Mouse (Mus musculus): ENCODE measurements around the gene Rpl22l1. TPM values are rescaled to one million over a fixed set of nuclear protein-coding genes. Genes with fewer than 3 reads are reported as not detected.
"Not testable (repeated sequence)": the region's sequence is repeated elsewhere in the genome, so short reads cannot be mapped to it uniquely, and the experiment has no call there.

The Rpl22l1 gene
- total RNA-seq, 2 experiments from 2014 or later, result 186 to 192 TPM

DNA sequence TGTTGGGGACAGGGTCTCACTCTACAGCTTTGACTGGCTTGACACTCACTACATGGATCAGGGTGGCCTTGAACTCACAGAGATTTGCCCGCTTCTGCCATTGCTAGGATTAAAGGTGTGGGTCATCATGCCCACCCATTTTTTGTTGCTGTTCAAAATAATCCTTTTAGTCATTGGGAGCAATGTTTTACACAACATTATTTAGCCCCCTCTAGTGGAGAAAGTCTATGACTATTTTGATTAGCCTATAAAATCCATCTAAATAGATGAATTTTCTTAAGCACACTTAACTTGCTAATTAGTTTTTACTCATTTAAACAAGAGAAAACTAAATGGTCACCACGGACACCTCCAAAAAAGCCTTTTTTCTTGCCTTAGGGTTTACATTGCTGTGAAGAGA lies 22.4 kb downstream of the Rpl22l1 start:
- no peak for DNase-seq (ENCODE audit: low spot score in 2 of 2)

DNA sequence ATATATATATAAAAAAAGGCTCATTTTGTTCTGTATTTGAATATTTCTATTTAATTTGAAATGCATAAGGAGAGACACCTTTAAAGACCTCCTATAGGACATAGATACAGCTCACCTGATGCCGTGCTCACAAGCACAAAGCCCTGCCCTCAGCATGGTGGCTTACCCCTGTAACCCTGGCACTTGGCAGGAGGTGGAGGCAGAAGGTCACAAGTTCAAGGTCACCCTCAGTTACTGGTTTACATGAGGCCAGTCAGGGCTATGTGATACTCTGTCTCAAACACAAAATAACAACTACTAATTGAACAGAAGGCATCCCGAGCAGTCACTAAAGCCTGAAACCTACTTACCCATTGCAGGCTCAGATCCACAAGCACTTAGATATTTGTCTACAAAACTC lies 24.2 kb downstream of the Rpl22l1 start:
- intact Hi-C loops (cut with DNase I), result no loop called here
- DNase-seq (ENCODE audit: low spot score in 2 of 2), result no peak

More for the DNA sequence above, 22.4 kb downstream of the Rpl22l1 start:
- intact Hi-C loops (cut with DNase I), result no loop called here

DNA sequence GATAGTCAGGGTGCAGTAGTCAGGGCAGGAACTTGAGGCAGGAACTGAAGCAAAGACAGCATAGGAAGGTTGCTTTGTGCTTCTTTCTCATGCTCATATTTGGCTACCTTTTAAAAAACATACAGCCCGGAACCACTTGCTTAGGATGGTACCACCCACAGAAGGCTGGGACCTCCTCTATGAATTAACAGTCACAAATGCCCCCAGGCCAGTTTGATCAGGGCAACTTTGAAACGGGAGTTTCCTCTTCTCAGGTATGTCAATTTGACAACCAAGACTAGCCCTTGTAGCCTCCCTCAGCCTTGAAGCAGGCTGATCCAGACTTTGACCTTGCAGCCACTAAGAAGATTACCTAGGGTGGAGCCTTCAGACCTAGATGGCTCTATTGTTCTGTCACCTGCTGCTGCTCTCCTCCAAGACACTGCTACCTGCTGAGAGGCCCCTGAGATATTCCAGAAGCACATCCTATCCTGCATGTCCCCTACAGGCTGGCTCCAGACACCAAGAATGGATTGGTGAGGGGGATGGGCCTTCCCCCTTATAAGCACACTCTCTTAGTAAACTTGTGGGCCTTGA lies 31.6 kb downstream of the Rpl22l1 start:
- no peak for DNase-seq (ENCODE audit: low spot score in 2 of 2)
- intact Hi-C loops (cut with DNase I), result no loop called here

DNA sequence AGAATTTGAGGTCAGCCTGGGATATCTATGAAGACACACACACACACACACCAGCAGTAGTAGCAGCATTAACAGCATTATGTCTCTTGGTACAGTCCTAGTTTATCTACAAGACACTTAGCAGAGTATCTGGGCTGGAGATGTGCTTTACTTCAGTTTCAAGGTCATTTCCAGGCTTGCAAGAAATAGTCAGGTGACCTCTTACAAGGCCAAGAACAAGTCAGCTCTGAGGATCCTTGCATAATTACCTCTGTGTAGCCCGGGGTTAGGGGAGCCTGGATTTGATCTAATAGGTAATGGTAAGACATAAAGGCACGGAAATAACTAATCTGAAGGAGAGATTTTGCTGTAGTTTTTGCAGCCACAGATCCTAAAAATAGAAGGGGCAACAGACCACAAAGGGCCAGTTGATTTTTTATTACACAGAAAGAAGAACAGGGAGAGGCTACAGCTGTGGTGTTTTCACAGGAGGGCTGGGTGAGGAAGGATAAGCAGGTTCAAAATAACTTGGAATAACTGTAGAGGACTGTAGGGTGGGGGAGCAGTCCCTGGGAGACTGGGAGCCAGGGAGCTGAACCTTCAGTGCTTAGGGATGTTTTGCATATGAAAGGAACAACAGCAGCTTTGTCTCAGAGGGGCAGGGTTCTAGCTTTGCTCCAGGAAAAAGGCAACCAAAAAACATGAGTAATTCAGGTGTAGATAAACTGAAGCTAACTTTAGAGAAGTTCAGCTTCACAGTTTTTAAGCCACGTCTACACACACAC lies 36.8 kb downstream of the Rpl22l1 start:
- intact Hi-C loops (cut with DNase I), result no loop called here

DNA sequence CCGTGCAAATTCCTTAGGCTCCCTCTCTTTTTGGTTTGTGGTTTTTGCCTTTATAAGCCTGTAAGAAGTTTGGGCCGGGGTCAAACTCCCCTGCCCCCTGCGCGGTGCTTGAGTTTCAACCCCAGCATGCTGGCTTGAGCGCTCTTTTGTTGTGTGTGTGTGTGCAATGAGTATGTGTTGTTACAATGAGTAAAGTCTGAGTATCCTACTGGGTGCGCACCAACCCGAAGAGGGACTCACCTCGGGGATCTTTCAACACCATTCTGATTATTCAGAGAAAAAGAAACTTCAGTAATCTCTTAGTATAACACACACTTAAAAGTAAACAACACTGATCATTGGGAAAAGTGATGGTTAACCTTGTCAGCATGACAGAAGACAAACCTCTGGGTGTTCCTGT lies 38.0 kb downstream of the Rpl22l1 start:
- no peak for DNase-seq (ENCODE audit: low spot score in 2 of 2)

More for the DNA sequence above, 36.8 kb downstream of the Rpl22l1 start:
- DNase-seq (ENCODE audit: low spot score in 2 of 2), result no peak

DNA sequence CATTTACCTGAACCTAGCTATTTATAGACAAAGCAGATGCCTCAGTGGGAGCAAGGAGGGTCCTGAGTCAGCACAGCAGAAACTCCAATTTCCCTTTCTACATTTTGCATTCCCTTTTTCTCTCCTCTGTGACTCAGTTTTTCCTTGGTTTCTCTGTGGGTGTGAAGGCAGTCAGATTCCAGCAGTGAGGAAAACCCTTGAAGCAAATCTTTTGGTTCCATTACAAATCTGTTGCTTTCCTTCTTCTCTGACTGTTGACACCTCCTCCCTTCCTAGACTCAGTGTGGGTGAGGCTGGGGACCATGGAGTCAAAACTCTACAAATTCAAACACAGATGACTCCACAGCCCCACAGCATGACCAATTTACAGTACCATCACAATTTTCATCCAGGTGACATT lies 41.9 kb downstream of the Rpl22l1 start:
- no peak for DNase-seq (ENCODE audit: low spot score in 2 of 2)
- intact Hi-C loops (cut with DNase I), result no loop called here

More for the DNA sequence above, 38.0 kb downstream of the Rpl22l1 start:
- intact Hi-C loops (cut with DNase I), result no loop called here

DNA sequence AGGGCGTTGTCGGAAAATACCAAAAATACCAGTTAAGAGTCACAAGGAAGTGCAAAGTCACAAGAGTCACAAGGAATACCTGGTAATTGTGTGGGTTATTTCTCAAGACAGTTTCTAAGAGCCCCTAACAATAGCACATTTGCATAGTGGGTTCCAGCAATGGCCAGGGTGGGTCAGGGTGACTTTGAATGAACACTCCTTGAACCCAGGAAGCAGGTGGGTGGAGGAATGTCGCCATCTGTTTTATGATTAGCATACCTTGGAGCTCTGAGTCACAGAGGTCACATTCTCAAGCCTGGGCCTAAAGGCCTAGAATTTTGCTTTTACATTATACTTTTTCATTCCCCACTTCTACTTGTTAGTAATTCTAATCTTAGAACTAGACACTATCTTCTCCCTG lies 46.9 kb downstream of the Rpl22l1 start:
- intact Hi-C loops (cut with DNase I); DNase-seq (ENCODE audit: low spot score in 2 of 2): not testable (repeated sequence)

Other genes starting within 250 kb of the Rpl22l1 start
- not detected for gene Slc2a2, start 107.5 kb upstream of the Rpl22l1 start, total RNA-seq (2021)
- gene Eif5a2, start 24.2 kb upstream of the Rpl22l1 start, total RNA-seq (2021), result 10 to 100 TPM; 19.1 to 20.8 TPM
- not detected for gene Gm1527, start 87.2 kb downstream of the Rpl22l1 start, total RNA-seq (2021)

Measured in left cerebral cortex, postnatal 14 days (tissue).